Mouse (Mus musculus): ENCODE measurements around the gene Olfr456. TPM values are rescaled to one million over a fixed set of nuclear protein-coding genes. Genes with fewer than 3 reads are reported as not detected.

Olfr456 gene
- polyA plus RNA-seq (2017; shearing (Covaris generic)): 1 to 10 TPM in 1 of 2 experiments, under 1 TPM in 1; 0.24 to 1.7 TPM

GRCm38 (mm10) chr6:42487114-42487513 is at the start of gene Olfr456:
TSS of gene Olfr456 (minus strand) at chr6:42487214.

DNA sequence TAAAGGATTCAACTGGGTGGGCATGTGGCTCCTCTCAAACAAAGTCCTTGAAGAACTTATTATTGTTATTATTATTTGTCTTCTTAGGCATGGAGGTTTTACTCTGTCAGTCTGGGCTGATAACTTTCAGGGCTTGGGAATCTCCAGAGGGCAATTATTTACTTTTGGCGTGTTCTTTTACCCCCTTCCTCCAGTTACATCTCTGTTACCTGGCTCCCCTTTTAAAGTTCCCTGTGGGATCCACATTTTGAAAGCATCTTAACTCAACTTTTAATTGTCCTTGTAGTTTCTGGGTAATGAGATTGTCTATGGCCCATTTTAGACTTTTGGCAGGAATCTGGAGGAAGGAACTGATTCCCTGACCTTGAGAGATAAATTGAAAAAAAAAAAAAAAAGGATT is 10.8 kb downstream of the Olfr456 start, which contains the start of gene Olfr457:
TSS of gene Olfr457 (minus strand) at position 101 of the 400 bp plus-strand sequence.

DNA sequence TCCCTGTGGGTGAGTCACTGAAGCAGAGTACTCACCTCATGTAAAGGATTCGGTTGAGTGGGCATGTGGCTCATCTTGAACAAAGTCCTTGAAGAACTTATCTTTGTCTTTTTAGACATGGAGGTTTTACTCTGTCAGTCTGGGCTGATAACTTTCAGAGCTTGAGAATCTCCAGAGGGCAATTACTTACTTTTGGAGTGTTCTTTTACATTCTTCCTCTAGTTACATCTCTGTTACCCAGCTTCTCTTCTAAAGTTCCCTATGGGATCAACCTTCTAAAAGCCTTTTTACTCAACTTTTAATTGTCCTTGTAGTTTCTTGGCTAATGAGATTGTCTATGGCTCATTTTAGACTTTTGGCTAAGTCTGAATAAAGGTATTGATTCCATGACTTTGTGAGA is 21.9 kb downstream of the Olfr456 start, which contains the start of gene Olfr458:
TSS of gene Olfr458 (minus strand) at position 101 of the 400 bp plus-strand sequence.

Other genes with a start within 250 kb of the Olfr456 start
- 10 to 100 TPM in 1 of 2 experiments, 1 to 10 TPM in 1; 8.7 to 12.3 TPM for gene Gstk1, start 241.3 kb downstream of the Olfr456 start, polyA plus RNA-seq (2017; shearing (Covaris generic))
- under 1 TPM in 1 of 2 experiments, not detected in 1; 0.23 TPM for gene Tmem139, start 225.2 kb downstream of the Olfr456 start, polyA plus RNA-seq (2017; shearing (Covaris generic))
- gene Casp2, start 222.2 kb downstream of the Olfr456 start, polyA plus RNA-seq (2017; shearing (Covaris generic)): 10 to 100 TPM; 63.1 to 67.8 TPM
- gene Clcn1, start 200.5 kb downstream of the Olfr456 start, polyA plus RNA-seq (2017; shearing (Covaris generic)): under 1 TPM; 0.31 to 0.81 TPM
- gene Fam131b, start 162.6 kb downstream of the Olfr456 start, polyA plus RNA-seq (2017; shearing (Covaris generic)): under 1 TPM in 1 of 2 experiments, not detected in 1; 0.08 TPM
- 100 to 1,000 TPM; 169 to 203 TPM for gene Zyx, start 137.6 kb downstream of the Olfr456 start, polyA plus RNA-seq (2017; shearing (Covaris generic))
- gene Epha1, start 113.9 kb downstream of the Olfr456 start, polyA plus RNA-seq (2017; shearing (Covaris generic)): under 1 TPM; 0.34 to 0.49 TPM
- not detected for gene Tas2r143, start 87.0 kb downstream of the Olfr456 start, polyA plus RNA-seq (2017; shearing (Covaris generic))
- not detected for gene Tas2r135, start 81.8 kb downstream of the Olfr456 start, polyA plus RNA-seq (2017; shearing (Covaris generic))
- 1 to 10 TPM in 1 of 2 experiments, not detected in 1; 4.6 TPM for gene Tas2r126, start 52.7 kb downstream of the Olfr456 start, polyA plus RNA-seq (2017; shearing (Covaris generic))
- gene Olfr458, start 22.0 kb downstream of the Olfr456 start, polyA plus RNA-seq (2017; shearing (Covaris generic)): not detected
- under 1 TPM; 0.04 to 0.42 TPM for gene Olfr457, start 10.9 kb downstream of the Olfr456 start, polyA plus RNA-seq (2017; shearing (Covaris generic))
- gene Olfr455, start 60.4 kb upstream of the Olfr456 start, polyA plus RNA-seq (2017; shearing (Covaris generic)): under 1 TPM in 1 of 2 experiments, not detected in 1; 0.12 TPM
- 1 to 10 TPM in 1 of 2 experiments, under 1 TPM in 1; 0.13 to 2.0 TPM for gene Tcaf3, start 110.5 kb upstream of the Olfr456 start, polyA plus RNA-seq (2017; shearing (Covaris generic))
- gene Tcaf2, start 158.0 kb upstream of the Olfr456 start, polyA plus RNA-seq (2017; shearing (Covaris generic)): under 1 TPM; 0.11 to 0.31 TPM
- under 1 TPM; 0.31 to 0.76 TPM for gene Tcaf1, start 222.9 kb upstream of the Olfr456 start, polyA plus RNA-seq (2017; shearing (Covaris generic))

Data from inflammation-experienced regulatory T-cells (primary cell).